Mouse (Mus musculus) stomach, embryonic 15.5 days (tissue): ENCODE data around the gene Ak9. TPM values are rescaled to one million over a fixed set of nuclear protein-coding genes. Genes with fewer than 3 reads are reported as not detected.
"Not testable (repeated sequence)": the region's sequence is repeated elsewhere in the genome, so short reads cannot be mapped to it uniquely, and the experiment has no call there.

ENCODE experiments used
- ATAC-seq: fragments of 200-750 bp; cut with Nextera tagmentation; 2 replicates; pipeline ENCODE4 v1.8.0; 2017; ENCODE audit warnings: low read depth, moderate number of reproducible peaks, moderate TSS enrichment; ENCODE audit not compliant: insufficient read depth, low FRiP score
- H3K27ac ChIP-seq: fragments of 300-500 bp; sonication (generic); 2 replicates; pipeline ENCODE4 v1.5.1; 2015; ENCODE audit warnings: mild to moderate bottlenecking, inconsistent platforms
- H3K27me3 ChIP-seq: fragments of 300-500 bp; sonication (generic); replicated peaks from 2 replicates; pipeline ENCODE4 v1.6.1; 2015; ENCODE audit warnings: inconsistent platforms
- H3K36me3 ChIP-seq: fragments of 300-500 bp; sonication (generic); 2 replicates; pipeline ENCODE4 v1.6.1; 2015; ENCODE audit warnings: inconsistent platforms
- H3K4me1 ChIP-seq: fragments of 300-500 bp; sonication (generic); 2 replicates; pipeline ENCODE4 v1.6.1; 2015; ENCODE audit warnings: inconsistent platforms
- H3K4me2 ChIP-seq: fragments of 300-500 bp; sonication (generic); 2 replicates; pipeline ENCODE4 v1.6.1; 2015; ENCODE audit warnings: mild to moderate bottlenecking, inconsistent platforms
- H3K4me3 ChIP-seq: fragments of 300-500 bp; sonication (generic); replicated peaks from 2 replicates; pipeline ENCODE4 v1.5.1; 2015; ENCODE audit warnings: inconsistent platforms
- H3K9ac ChIP-seq: fragments of 300-500 bp; sonication (generic); 2 replicates; pipeline ENCODE4 v1.6.1; 2015; ENCODE audit warnings: inconsistent platforms
- H3K9me3 ChIP-seq: fragments of 300-500 bp; sonication (generic); 2 replicates; pipeline ENCODE4 v1.6.1; 2016; ENCODE audit warnings: inconsistent platforms
- WGBS: fragments of 180-500 bp; shearing (Covaris S2); methylation state at CpG from one replicate; pipeline ENCODE4 v1.1.7; 2015; 5-methylcytosine and 5-hydroxymethylcytosine counted together
- polyA plus RNA-seq: library from polyadenylated mRNA; unstranded; fragments of >200 nt; fragmentation: Nextera tagmentation; extraction: Ambion mirVana; gene quantifications from 2 replicates; pipeline ENCODE4 v1.2.1, GENCODE M21; 2015

Gene Ak9
- polyA plus RNA-seq, 1 experiment from 2014 or later, result 0.03 TPM

- 86% methylated on average over 9 of the region's 9 CpGs for WGBS
- no peak overlapping the region for H3K9ac ChIP-seq
- no peak overlapping the region for H3K27ac ChIP-seq
- no peaks in the 10 kb centered on the region for H3K36me3 ChIP-seq
- H3K27me3 ChIP-seq, result no peaks in the 10 kb centered on the region
- no peak for ATAC-seq
- H3K4me1 ChIP-seq, result no peaks in the 10 kb centered on the region
- H3K4me3 ChIP-seq, result no peak overlapping the region
- H3K9me3 ChIP-seq, result no peaks in the 10 kb centered on the region
- no peak overlapping the region for H3K4me2 ChIP-seq
These were observed 61.3 kb downstream of the Ak9 start for GRCm38 (mm10) chr10:41365086-41365485.

DNA sequence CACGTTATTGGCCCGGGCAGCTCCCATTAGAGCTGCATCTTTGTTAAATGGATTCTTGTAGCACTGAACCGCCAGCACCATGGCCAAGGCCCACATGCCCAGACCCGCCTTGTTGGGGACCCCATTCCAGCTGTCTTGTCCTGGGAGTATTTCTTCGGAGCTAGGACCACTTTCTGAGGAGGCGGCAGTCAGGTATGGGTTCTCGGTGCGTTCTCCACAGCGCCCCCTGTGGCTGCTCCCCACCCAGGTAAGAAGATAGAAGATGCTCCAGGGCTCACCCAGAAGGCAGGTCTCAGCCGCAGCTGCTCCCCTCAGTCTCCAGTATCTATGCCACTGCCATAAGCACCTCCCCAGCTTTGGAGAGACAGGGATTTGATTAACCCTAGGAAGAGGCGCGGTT lies 76.7 kb downstream of the Ak9 start:
- Histone ChIP-seq H3K4me1 (no peaks in the 10 kb centered on the region), H3K36me3 (no peaks in the 10 kb centered on the region), H3K9ac (no peak overlapping the region), H3K4me2 (no peak overlapping the region), H3K9me3 (no peaks in the 10 kb centered on the region), H3K4me3 (no peak overlapping the region), H3K27me3 (no peaks in the 10 kb centered on the region), H3K27ac (no peak overlapping the region)
- WGBS, result 72% methylated on average over 12 of the region's 12 CpGs
- no peak for ATAC-seq

DNA sequence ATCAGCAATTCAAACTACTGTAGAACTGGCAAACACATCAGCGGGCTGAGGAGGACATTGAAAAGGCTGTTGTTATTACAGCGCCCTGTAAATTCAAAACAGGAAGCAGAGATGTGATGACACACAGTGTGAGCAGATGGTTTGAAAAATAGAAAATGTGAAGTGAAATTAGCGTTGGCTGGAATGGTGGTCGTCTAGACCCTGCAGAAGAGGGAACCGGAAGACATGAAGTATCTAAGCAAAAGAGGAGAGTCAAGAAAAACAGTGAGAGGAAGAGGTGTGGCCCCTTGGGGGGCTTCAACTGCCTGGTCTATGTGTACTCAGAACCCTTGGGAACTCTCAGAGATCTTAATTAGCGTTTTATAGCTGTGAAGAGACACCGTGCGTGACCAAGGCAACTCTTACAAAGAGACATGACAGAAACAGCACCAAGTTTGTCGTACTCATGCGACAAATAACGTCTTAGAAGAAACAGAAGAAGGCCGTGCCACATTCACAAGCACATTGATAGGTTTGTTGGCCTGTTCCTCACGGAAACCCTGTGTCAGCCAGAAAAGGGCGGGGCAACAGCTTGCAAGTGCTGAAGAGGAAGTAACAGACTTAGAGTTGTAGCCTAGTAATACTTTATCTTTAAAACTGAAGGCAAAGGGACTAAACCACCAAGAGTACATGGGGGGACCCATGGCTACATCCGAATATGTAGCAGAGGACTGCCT lies 81.9 kb downstream of the Ak9 start:
- H3K4me2 ChIP-seq, result no peak overlapping the region
- no peak overlapping the region for H3K9ac ChIP-seq
- ATAC-seq, result no peak
- H3K4me3 ChIP-seq, result no peak overlapping the region
- no peaks in the 10 kb centered on the region for H3K9me3 ChIP-seq
- H3K27ac ChIP-seq, result no peak overlapping the region
- WGBS, result 70% methylated on average over 15 of the region's 15 CpGs
- no peaks in the 10 kb centered on the region for H3K27me3 ChIP-seq
- H3K4me1 ChIP-seq, result no peaks in the 10 kb centered on the region
- H3K36me3 ChIP-seq, result no peaks in the 10 kb centered on the region

DNA sequence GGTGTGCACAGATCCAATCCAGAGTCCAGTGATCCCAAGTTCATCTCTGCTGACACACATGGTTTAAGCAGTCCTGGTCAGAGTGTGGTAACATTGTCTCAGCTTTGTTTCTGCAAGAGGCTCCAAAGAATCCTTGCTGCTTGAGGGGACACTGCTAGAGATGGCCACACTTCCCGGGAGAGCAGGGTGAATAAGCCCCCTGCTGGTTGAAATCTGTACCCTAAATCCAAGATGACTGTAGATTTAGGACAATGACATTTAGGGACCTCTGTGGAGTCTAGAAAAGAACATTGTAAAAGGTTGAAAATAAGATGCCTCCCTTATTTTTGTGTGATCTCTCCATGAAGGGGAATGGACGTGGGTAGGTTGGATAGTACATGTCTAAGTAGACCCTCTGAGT lies 89.8 kb downstream of the Ak9 start:
- WGBS, result 52% methylated on average over 2 of the region's 2 CpGs
- H3K4me3 ChIP-seq, result no peak overlapping the region
- no peak overlapping the region for H3K4me2 ChIP-seq
- no peak overlapping the region for H3K9ac ChIP-seq
- no peaks in the 10 kb centered on the region for H3K36me3 ChIP-seq
- no peaks in the 10 kb centered on the region for H3K27me3 ChIP-seq
- no peak for ATAC-seq
- H3K27ac ChIP-seq, result no peak overlapping the region
- no peaks in the 10 kb centered on the region for H3K4me1 ChIP-seq
- no peaks in the 10 kb centered on the region for H3K9me3 ChIP-seq

- no peaks in the 10 kb centered on the region for H3K36me3 ChIP-seq
- no peak for ATAC-seq
- no peak overlapping the region for H3K4me3 ChIP-seq
- H3K9ac ChIP-seq, result no peak overlapping the region
- H3K4me1 ChIP-seq, result no peaks in the 10 kb centered on the region
- WGBS, result 83% methylated on average over 3 of the region's 3 CpGs
- no peak overlapping the region for H3K27ac ChIP-seq
- H3K4me2 ChIP-seq, result no peak overlapping the region
- no peaks in the 10 kb centered on the region for H3K9me3 ChIP-seq
- no peaks in the 10 kb centered on the region for H3K27me3 ChIP-seq
These were observed 97.3 kb downstream of the Ak9 start for GRCm38 (mm10) chr10:41401097-41401496.

DNA sequence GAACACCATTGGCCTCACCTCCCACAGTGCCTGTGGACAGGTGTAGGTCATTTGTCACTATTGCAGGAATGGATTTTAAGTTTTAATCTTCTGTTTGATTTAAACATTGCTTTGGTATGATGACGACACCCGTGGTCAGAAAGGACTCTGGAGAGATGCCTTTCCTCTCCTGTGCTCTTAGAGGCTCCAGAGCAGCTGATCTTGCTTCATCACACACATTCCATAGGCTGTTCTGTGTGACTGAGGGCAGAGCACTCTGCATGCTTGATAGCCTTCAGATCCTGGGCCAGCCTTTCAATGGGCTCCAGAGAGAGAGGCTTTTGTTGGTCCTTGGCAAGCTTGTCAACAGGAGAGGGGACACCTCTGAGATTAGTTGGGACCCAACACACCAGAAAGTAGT lies 99.6 kb downstream of the Ak9 start:
- 53% methylated on average over 2 of the region's 2 CpGs for WGBS
- Histone ChIP-seq H3K4me1 (no peaks in the 10 kb centered on the region), H3K4me2 (no peak overlapping the region), H3K4me3 (no peak overlapping the region), H3K9me3 (no peaks in the 10 kb centered on the region), H3K9ac (no peak overlapping the region), H3K36me3 (no peaks in the 10 kb centered on the region), H3K27ac (no peak overlapping the region), H3K27me3 (no peaks in the 10 kb centered on the region)
- no peak for ATAC-seq

GRCm38 (mm10) chr10:41403893-41404612 lies 100.3 kb downstream of the Ak9 start:
- Histone ChIP-seq H3K4me1 (no peaks in the 10 kb centered on the region), H3K27me3 (no peaks in the 10 kb centered on the region), H3K9ac (no peak overlapping the region), H3K36me3 (no peaks in the 10 kb centered on the region), H3K27ac (no peak overlapping the region), H3K4me3 (no peak overlapping the region), H3K9me3 (no peaks in the 10 kb centered on the region), H3K4me2 (no peak overlapping the region)
- 41% methylated on average over 3 of the region's 3 CpGs for WGBS
- ATAC-seq, result no peak

GRCm38 (mm10) chr10:41410176-41410575 lies 106.4 kb downstream of the Ak9 start:
- not testable (repeated sequence) for H3K9me3 ChIP-seq, H3K36me3 ChIP-seq, H3K4me3 ChIP-seq, H3K4me2 ChIP-seq, H3K9ac ChIP-seq, ATAC-seq, H3K27ac ChIP-seq, H3K27me3 ChIP-seq, H3K4me1 ChIP-seq
- 95% methylated on average over 4 of the region's 4 CpGs for WGBS

- H3K4me1 ChIP-seq, H3K27me3 ChIP-seq, H3K27ac ChIP-seq, H3K4me2 ChIP-seq, H3K4me3 ChIP-seq, ATAC-seq, H3K9me3 ChIP-seq, H3K9ac ChIP-seq, H3K36me3 ChIP-seq: not testable (repeated sequence)
- WGBS, result 94% methylated on average over 1 of the region's 1 CpGs
These were observed 107.0 kb downstream of the Ak9 start for GRCm38 (mm10) chr10:41410821-41411220.

DNA sequence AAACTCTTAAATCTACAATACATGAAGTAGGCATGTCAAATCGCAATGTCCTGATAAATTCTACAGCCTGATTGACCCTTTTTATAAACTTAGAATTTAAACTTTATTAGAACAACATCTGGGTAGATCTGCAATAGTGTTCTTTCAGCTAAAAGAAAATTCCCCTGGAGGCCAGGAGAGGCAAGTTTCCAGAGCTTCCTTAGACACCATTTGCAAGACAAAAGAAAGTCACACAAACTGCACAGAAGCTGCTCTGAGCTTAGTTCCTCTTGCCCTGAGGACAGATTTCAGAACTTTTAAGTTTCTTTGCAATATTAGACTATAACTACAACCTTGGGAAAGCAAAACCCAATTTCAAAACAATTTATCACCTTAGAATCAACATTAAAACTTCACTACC lies 109.7 kb downstream of the Ak9 start:
- H3K4me3 ChIP-seq, H3K27me3 ChIP-seq, ATAC-seq, H3K36me3 ChIP-seq, H3K27ac ChIP-seq, H3K4me1 ChIP-seq, H3K4me2 ChIP-seq, H3K9me3 ChIP-seq, H3K9ac ChIP-seq: not testable (repeated sequence)
- WGBS, result 85% methylated on average over 1 of the region's 1 CpGs

DNA sequence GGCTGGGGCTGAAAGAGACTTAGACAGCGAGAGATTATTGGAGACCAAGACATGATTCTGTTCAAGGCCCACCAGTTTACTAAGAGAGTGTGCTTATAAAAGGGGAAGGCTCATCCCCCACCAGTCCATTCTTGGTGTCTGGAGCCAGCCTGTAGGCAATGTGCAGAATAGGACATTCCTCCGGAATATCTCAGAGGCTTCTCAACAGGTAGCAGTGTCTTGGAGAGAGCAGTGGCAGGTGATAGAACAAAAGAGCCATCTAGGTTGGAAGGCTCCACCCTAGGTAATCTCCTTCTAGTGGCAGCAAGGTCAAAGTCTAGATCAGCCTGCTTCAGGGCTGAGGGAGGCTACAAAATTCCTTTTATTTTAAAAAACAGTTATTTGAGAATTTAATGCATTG lies 111.6 kb downstream of the Ak9 start:
- not testable (repeated sequence) for H3K27me3 ChIP-seq, H3K9me3 ChIP-seq, H3K4me1 ChIP-seq, ATAC-seq, H3K4me2 ChIP-seq, H3K9ac ChIP-seq, H3K36me3 ChIP-seq, H3K27ac ChIP-seq, H3K4me3 ChIP-seq
- WGBS, result 89% methylated on average over 2 of the region's 2 CpGs

GRCm38 (mm10) chr10:41420496-41421200 lies 116.9 kb downstream of the Ak9 start:
- Histone ChIP-seq H3K36me3 (no peaks in the 10 kb centered on the region), H3K4me3 (no peak overlapping the region), H3K27ac (no peak overlapping the region), H3K9ac (no peak overlapping the region), H3K27me3 (no peaks in the 10 kb centered on the region), H3K4me2 (no peak overlapping the region), H3K9me3 (no peaks in the 10 kb centered on the region), H3K4me1 (no peaks in the 10 kb centered on the region)
- 54% methylated on average over 9 of the region's 9 CpGs for WGBS
- ATAC-seq, result no peak; the same call in 1 of the 2 replicates
